In the genomic region with DNA sequence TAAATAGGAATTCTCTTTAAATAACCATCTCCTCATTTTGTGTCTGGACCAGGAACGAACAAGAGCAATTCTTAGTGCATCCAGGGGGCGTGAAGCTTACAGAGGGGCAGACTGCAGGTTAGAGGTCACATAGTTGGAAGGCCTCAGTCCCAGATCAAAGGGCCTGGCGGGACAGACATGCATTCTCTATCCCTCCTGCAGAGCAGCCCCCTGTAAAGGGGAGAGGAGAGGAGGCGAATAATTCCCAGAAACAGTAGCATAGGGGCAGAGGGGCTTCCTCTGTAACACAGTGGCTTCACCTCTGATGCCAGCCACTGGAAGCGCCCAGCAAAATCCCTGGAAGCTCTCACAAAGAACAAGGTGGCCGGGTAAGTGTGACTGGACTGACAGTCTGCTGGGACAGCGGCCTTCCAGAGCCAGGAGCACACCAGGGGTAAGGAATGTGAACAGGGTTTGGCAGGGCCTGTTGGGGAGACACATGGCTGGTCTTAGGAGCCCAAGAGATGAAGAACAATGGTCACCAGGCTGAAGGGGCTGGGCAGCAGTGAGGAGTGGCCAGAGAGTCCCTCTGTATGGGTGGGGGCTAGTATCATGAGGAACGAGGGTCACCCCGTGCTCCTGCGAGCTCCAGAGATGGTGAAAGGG, we compare ENCODE assay signal across 8 mouse cellular contexts. TPM values are rescaled to one million over a fixed set of nuclear protein-coding genes. Genes with fewer than 3 reads are reported as not detected.
DNase-seq lines count a peak whose midpoint lies in the region; ATAC-seq and TF ChIP-seq lines count a peak whose summit lies in the region.

No protein-coding gene starts in this region.

- no peak for TF ChIP-seq CTCF in thymus, adult 2 months (IDR thresholded peaks at IDR 0.05; ENCODE audit: borderline replicate concordance, control insufficient read depth, extremely low read depth, insufficient read depth, low read length, poor library complexity)

- H3K27ac ChIP-seq in heart, embryonic 10.5 days = peak overlapping the region; percentile 84
- H3K27ac ChIP-seq in thymus, adult 2 months (ENCODE audit: control insufficient read depth, insufficient read depth, low read length) = peak overlapping the region; percentile 82
- H3K27ac ChIP-seq in liver, embryonic 12.5 days = peak overlapping the region; percentile 99

- 42% methylated on average over 10 of the region's 10 CpGs for WGBS in heart, embryonic 10.5 days
- 74% methylated on average over 10 of the region's 10 CpGs for WGBS in thymus, adult 2 months
- WGBS in liver, embryonic 12.5 days (ENCODE audit: insufficient replicate concordance) = 56% methylated on average over 10 of the region's 10 CpGs

- no peaks in the 10 kb centered on the region for H3K9me3 ChIP-seq in heart, embryonic 10.5 days
- no peaks in the 10 kb centered on the region for H3K9me3 ChIP-seq in liver, embryonic 12.5 days (replicated peaks)

- intact Hi-C loops in heart, postnatal 25 days (cut with DNase I) = loop anchor here (5.0 kb wide), 1 partner anchor 46 kb away; the partner anchor contains the start of gene Unk
- intact Hi-C loops in heart, postnatal 14 days (cut with DNase I) = no loop called here

- H3K36me3 ChIP-seq in heart, embryonic 10.5 days = peaks cover 51% of the 10 kb centered on the region
- peaks cover 40% of the 10 kb centered on the region for H3K36me3 ChIP-seq in thymus, adult 2 months (ENCODE audit: control insufficient read depth, insufficient read depth, low read length)
- peaks cover 58% of the 10 kb centered on the region for H3K36me3 ChIP-seq in liver, embryonic 12.5 days

- TF ChIP-seq POLR2A in thymus, adult 2 months (IDR thresholded peaks at IDR 0.05; ENCODE audit: control insufficient read depth, extremely low read depth, insufficient read depth, low read length, poor library complexity) = no peak

- peak overlapping the region; percentile 16; the same call in 1 of the 2 replicates for H3K4me3 ChIP-seq in heart, embryonic 10.5 days
- H3K4me3 ChIP-seq in thymus, adult 2 months (ENCODE audit: control insufficient read depth, insufficient read depth, low read length) = no peak overlapping the region
- H3K4me3 ChIP-seq in liver, embryonic 12.5 days = peak overlapping the region; percentile 73; the same call in 1 of the 2 replicates

- H3K9ac ChIP-seq in liver, embryonic 12.5 days = peak overlapping the region; percentile 93

- H3K27me3 ChIP-seq in heart, embryonic 10.5 days (ENCODE audit: insufficient read depth, poor library complexity, severe bottlenecking) = no peaks in the 10 kb centered on the region
- H3K27me3 ChIP-seq in thymus, adult 2 months (ENCODE audit: control insufficient read depth, insufficient read depth, low read length) = no peaks in the 10 kb centered on the region
- no peaks in the 10 kb centered on the region for H3K27me3 ChIP-seq in liver, embryonic 12.5 days (replicated peaks)

- ATAC-seq in liver, embryonic 12.5 days = no peak

- peak overlapping the region; percentile 97 for H3K4me2 ChIP-seq in liver, embryonic 12.5 days

- peaks cover 60% of the 10 kb centered on the region for H3K4me1 ChIP-seq in heart, embryonic 10.5 days
- H3K4me1 ChIP-seq in thymus, adult 2 months (replicated peaks; ENCODE audit: control insufficient read depth, insufficient read depth, low read length) = peaks cover 30% of the 10 kb centered on the region
- H3K4me1 ChIP-seq in liver, embryonic 12.5 days = peaks cover 93% of the 10 kb centered on the region

- no peak for DNase-seq in heart, embryonic 10.5 days (ENCODE audit: low spot score)
- DNase-seq in heart, postnatal 25 days (ENCODE audit: low spot score) = no peak
- DNase-seq in thymus, adult 2 months = peak; percentile 27
- no peak for DNase-seq in thymus, postnatal 4 days
- DNase-seq in urinary bladder, postnatal 10 days (ENCODE audit: low spot score) = no peak
- no peak for DNase-seq in urinary bladder, postnatal 36 days (ENCODE audit: low spot score in 2 of 2)
- DNase-seq in heart, postnatal 14 days = no peak

RNA-seq across cellular contexts. Expression of gene Unc13d, which starts 1.0 kb away (rescaled TPM):
- 6.1 and 7.2 TPM in 2 replicates for polyA plus RNA-seq in heart, embryonic 10.5 days (2016; fragmentation: Nextera tagmentation; extraction: Ambion mirVana)
- total RNA-seq in heart, postnatal 25 days (2021) = 1 to 10 TPM in 1 of 2 experiments, under 1 TPM in 1; 0.75 to 1.0 TPM
- polyA plus RNA-seq in thymus, adult 2 months (2012; rRNA removed) = 95.3 and 98.6 TPM in 2 replicates
- polyA plus RNA-seq in liver, embryonic 12.5 days (2016; fragmentation: Nextera tagmentation; extraction: Ambion mirVana) = 48.9 and 50.1 TPM in 2 replicates
- total RNA-seq in heart, postnatal 14 days (2021) = 1 to 10 TPM in 1 of 2 experiments, under 1 TPM in 1; 0.81 to 1.7 TPM

RNA-seq across cellular contexts. Expression of gene Wbp2, which starts 8.0 kb away (rescaled TPM):
- polyA plus RNA-seq in heart, embryonic 10.5 days (2016; fragmentation: Nextera tagmentation; extraction: Ambion mirVana) = 122 and 158 TPM in 2 replicates
- 10 to 100 TPM; 80.1 to 92.2 TPM for total RNA-seq in heart, postnatal 25 days (2021)
- polyA plus RNA-seq in thymus, adult 2 months (2012; rRNA removed) = 288 and 314 TPM in 2 replicates
- polyA plus RNA-seq in liver, embryonic 12.5 days (2016; fragmentation: Nextera tagmentation; extraction: Ambion mirVana) = 76.4 and 77.8 TPM in 2 replicates
- total RNA-seq in heart, postnatal 14 days (2021) = 10 to 100 TPM; 83.6 to 89.5 TPM

RNA-seq across cellular contexts. Expression of gene Trim47, which starts 48.2 kb away (rescaled TPM):
- polyA plus RNA-seq in heart, embryonic 10.5 days (2016; fragmentation: Nextera tagmentation; extraction: Ambion mirVana) = 25.9 and 38.7 TPM in 2 replicates
- 10 to 100 TPM; 27.0 to 37.6 TPM for total RNA-seq in heart, postnatal 25 days (2021)
- 27.6 and 30.0 TPM in 2 replicates for polyA plus RNA-seq in thymus, adult 2 months (2012; rRNA removed)
- 6.2 TPM in 2 replicates for polyA plus RNA-seq in liver, embryonic 12.5 days (2016; fragmentation: Nextera tagmentation; extraction: Ambion mirVana)
- total RNA-seq in heart, postnatal 14 days (2021) = 10 to 100 TPM; 46.3 to 46.9 TPM

RNA-seq across cellular contexts. Expression of gene Unk, which starts 48.7 kb away (rescaled TPM):
- 33.3 and 37.1 TPM in 2 replicates for polyA plus RNA-seq in heart, embryonic 10.5 days (2016; fragmentation: Nextera tagmentation; extraction: Ambion mirVana)
- total RNA-seq in heart, postnatal 25 days (2021) = 1 to 10 TPM; 8.4 to 9.0 TPM
- 121 and 123 TPM in 2 replicates for polyA plus RNA-seq in thymus, adult 2 months (2012; rRNA removed)
- 18.7 and 20.2 TPM in 2 replicates for polyA plus RNA-seq in liver, embryonic 12.5 days (2016; fragmentation: Nextera tagmentation; extraction: Ambion mirVana)
- 10 to 100 TPM; 12.2 to 12.9 TPM for total RNA-seq in heart, postnatal 14 days (2021)

RNA-seq across cellular contexts. Expression of gene H3f3b, which starts 51.0 kb away (rescaled TPM):
- 684 and 1,078 TPM in 2 replicates for polyA plus RNA-seq in heart, embryonic 10.5 days (2016; fragmentation: Nextera tagmentation; extraction: Ambion mirVana)
- 100 to 1,000 TPM; 128 to 130 TPM for total RNA-seq in heart, postnatal 25 days (2021)
- polyA plus RNA-seq in thymus, adult 2 months (2012; rRNA removed) = 484 and 567 TPM in 2 replicates
- 816 and 835 TPM in 2 replicates for polyA plus RNA-seq in liver, embryonic 12.5 days (2016; fragmentation: Nextera tagmentation; extraction: Ambion mirVana)
- total RNA-seq in heart, postnatal 14 days (2021) = 100 to 1,000 TPM; 184 to 193 TPM
